Mouse (Mus musculus) embryo, embryonic 9.5 days (tissue): Measurements from ENCODE around the gene Rarres2.
"Not testable (repeated sequence)": the region's sequence is repeated elsewhere in the genome, so short reads cannot be mapped to it uniquely, and the experiment has no call there.

Source experiments
- DNase-seq: peaks from one replicate; pipeline ENCODE4 v3.0.0-alpha.2; 2017; ENCODE audit errors: extremely low spot score

Gene Rarres2

DNA sequence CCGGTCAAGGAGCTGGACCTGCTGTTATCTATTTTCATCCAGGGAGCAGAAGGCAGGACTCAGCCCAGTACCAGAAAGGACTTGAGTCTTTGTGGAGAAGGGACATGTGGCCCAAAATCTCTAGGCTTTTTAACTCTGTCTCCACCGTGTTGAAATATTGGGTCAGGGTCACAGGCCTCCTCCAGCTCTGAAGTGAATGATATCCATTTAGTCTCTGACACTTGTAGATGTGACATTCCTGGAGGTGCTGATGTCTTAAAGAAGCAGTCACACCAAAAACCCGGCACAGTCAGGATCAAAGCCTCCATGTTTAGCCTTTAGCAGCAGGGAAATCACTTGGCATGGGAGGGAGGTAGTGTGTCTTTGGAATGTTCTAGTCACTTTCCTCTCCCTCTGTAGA is 31.9 kb downstream of the Rarres2 start:
- DNase-seq = no peak

DNA sequence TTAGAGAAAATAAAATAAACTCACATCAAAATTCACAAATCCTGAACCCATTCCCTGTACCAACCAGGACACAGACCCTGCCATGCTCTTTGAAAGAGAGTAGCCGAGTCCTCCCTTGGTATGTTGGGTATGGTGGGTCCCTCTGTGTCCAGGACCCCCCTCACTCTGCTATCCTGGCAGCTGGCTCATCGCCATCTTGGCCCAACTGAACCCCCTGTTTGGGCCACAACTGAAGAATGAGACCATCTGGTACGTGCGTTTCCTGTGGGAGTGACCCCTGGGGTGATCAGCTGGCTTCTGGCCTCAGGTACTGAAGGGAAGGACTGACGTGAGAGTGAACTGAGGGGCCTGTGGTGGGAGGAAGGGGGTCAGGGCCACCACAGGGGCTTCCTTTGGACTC is 32.7 kb downstream of the Rarres2 start:
- no peak for DNase-seq

DNA sequence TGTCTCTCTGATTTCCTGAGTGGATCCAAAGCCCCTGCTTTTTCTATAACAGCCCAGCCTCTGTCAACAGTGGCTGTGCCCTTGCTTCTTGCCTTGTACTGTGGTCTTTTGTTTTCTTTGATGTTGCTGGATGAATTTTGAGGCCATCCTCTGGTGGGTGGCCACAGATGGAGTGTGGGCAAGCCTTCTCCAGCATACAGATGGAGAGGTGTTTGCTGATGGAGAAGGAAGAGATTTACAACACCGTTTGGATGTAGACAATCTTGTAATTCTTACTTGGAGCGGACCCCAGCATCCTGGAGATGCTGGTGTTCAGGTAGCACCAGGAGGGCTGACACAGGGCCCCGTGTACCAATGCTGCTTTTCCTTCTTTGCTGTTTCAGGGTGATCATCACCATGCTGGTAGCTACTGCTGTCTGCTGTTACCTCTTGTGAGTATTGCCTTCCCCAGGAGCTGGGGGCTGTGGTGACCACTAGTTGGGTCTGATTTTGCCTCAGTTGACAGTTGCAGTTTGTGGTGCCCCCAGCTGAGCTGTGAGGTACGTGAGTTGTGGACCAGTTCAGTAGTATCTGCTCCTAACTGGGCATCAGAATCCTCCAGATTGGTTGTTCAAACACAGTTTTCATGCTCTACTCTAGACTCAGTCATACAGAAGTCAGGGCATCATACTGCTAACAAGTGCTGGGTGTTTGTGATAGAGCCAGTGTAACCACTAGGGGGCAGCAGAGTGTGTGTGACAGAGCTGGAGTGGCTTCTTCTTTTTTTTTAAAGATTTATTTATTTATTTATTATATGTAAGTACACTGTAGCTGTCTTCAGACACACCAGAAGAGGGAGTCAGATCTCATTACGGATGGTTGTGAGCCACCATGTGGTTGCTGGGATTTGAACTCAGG is 33.5 kb downstream of the Rarres2 start:
- DNase-seq = peak; percentile 73

DNA sequence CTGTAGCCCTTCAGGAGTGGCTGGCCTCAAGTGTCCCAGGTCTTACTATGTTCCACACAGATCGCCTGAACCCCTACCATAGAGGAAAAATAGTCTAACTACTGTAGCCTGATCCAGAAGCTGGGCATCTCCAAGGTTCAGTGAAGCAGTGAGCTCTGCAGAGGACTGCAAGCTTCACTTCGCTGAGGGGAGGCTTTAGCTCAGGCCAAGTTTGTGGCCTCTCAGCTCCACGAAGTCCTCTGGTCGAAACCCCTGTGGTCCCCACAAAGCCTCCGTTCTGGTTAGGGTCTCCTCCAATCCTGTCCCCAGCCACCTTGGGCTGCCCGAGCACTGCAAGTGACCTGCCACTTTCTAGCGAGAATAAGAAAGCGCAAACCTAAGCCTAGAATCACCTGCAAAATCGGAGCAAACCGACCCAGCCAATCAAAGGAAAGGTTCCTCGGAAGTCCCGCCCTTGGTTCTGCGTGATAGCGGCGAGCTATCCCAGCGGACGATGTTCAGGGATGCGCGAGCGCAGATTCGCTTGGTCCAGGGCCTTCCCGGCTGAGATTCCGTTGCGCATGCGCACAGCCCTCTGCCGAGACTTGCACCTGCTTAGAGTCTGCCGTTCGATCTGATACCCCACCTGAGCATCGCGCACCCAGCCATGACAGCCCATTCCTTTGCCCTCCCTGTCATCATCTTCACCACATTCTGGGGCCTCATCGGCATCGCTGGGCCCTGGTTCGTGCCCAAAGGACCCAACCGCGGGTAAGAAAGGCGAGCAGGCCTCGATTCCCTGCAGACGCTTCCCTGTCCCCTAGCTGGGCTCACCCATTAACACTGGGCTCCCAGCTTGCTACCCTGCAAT is 35.3 kb downstream of the Rarres2 start, which contains the start of gene Atp6v0e2:
Gene Atp6v0e2 (plus strand): TSS at position 511 of the 850 bp plus-strand sequence.
- DNase-seq = peak; percentile 88

DNA sequence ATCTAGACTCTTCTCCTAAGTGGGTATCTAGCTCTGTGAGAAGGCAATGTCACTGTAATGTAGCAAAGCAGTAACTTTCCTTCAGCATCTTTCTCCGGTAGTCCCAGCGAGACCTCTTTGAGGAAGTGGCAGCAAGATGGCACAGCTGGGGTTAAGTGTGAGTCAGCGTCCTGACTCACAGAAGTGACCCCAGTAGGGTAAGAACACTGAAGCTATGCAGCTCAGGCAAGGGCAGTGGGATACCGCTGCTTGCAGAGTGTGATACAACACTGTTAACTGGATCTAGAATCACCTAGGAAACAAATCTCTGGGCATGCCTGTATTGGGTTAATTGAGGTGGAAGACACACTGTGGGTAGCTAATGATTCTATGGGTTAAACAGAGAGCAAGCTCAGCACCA is 36.5 kb downstream of the Rarres2 start:
- DNase-seq = no peak

DNA sequence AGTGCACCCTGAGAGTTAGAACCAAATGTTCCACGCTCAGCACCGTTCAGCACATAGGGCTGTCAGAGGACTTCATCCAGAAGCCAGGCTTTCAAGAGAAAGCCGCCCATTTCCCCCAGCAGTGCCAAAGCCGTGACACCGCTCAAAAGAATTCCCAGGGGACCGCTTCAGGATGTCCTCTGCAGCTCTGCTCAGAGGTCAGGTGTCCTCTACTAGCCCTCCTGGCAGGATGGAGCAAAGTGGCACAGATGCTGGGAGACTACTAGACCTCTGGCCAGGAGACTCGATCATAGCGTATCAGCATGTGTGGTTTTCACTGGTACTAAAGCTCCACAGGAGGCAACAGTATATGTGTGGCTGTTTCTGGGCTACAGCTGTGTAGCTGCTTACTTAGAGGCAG is 37.7 kb downstream of the Rarres2 start:
- DNase-seq = no peak

DNA sequence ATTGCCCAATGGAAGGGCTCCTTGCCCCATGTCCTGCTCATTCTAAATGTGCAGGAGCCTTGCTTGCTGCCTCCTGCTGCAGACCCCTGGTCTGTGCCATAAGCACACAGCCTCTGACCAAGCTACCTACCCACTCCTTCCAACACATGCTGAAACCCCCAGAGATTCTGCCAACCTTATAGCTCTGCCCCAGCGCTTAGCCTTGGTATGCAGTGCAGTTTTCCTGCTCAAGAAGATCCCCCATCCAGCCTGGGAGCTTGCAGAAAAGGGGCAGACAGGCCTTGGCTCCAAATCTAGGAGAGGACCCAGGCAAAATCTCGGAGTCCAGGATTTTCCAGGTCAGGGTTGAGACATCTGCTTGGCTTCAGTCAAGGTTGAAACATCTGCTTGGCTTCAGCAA is 39.1 kb downstream of the Rarres2 start:
- DNase-seq = no peak

DNA sequence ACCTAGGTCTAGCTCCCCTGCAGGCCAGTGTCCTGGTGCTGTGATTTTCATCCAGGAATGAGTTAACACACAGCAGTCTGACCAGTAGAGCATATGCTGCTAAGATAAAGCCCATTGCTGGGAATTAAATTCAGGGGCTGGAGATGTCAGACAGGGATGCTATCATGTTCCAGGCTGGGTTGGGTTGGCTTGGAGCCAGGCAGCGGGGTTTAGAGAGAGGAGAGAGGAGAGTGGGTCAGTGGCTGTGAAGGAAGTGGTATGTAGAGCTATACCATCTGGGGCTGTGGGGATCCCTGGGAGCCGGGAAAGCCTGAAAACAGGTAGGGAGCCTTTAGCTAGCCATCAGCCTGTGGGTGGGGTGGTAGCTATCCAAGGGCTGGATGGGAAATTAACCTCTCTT is 41.7 kb downstream of the Rarres2 start:
- DNase-seq = no peak

DNA sequence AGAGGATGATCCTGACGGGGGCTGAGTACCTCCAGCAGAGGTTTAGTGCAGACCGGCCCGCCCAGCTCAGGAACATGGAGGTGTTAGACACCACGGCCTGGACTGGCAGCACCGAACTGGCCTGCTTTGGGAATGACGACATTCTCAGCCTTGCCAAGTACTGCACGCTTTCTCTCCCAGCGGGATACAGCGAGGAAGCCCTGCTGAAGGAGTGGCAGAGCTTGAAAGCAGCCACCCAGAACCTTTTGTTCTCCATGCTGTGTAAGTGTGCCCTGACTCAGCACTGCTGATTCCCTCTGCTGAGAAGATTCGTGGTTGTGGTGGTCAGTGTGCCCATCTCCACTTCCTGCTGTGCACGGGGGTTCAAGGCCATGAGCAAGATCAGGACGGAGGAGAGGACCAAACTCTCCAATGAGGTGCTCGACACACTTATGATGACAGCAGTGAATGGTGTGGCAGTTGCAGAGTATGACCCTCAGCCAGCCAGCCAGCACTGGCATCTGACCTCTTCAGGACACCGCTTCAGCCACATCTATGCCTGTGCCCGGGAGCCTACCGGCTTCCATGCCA is 42.6 kb downstream of the Rarres2 start:
- no peak for DNase-seq

DNA sequence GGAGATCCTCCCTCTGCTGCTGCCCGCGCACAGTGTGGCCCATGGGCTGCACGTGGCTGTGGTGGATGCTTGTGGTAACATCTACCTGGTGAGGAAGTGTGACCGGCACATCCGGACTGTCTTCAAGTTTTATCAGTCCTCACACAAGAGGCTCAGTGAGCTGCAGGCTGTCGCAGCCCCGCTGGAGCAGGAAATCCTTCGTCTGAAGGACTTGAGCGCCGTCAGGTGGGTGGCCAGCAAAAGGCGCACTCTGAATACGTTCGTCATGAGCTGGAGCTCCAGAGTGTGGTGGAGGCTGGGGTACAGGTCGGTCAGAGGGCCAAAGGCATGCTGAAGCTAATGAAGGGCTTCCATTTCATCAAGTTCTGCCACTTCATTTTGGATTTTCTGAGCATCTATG is 43.3 kb downstream of the Rarres2 start:
- DNase-seq = no peak

DNA sequence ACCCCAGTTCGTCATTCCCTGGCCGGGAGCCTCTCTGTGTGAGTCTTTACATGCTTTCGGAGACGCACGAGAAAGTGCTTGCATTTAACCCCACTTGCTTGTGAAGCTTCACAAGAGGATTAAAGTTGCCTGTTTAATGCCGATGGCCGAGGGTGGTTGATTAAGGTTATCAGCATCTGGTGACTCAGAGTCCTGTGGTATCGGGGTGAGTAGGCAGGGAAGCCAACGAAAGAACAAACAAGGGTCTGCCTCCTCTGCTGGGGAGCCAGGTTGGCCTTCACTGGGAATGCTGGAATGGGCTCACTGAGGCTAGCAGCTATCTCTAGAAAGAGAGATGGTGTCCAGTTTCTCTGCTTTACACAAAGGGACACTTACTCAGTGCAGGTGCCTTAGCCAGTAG is 44.7 kb downstream of the Rarres2 start:
- no peak for DNase-seq

DNA sequence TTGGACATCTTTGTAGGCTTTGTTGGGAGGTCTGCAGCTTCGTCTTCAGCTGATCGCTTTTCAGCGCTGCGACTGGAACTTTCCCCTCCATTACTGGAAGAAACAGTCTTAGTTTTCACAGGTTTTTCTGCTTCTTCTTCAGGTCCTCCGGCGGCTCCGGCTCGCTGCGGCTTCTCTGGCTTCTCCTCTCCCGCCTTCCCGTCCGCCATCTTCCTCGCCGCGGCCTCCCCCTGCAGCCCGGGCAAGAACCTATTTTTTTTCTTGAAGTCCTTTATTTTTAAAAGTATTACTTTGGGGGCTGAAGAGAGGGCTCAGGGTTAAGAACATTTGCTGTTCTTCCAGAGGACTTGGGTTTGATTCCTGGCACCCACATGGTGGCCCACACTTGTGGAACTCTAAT is 47.7 kb downstream of the Rarres2 start:
- DNase-seq = not testable (repeated sequence)
